Mouse (Mus musculus) central nervous system, embryonic 14 days (tissue): Measurements from ENCODE around the gene Myh11. TPM values are rescaled to one million over a fixed set of nuclear protein-coding genes. Genes with fewer than 3 reads are reported as not detected.

Experiments used
- polyA plus RNA-seq: library from polyadenylated mRNA; depleted of rRNA; stranded (reverse); fragments of >200 nt; gene quantifications from 2 replicates; pipeline ENCODE4 v1.2.3, GENCODE M21; 2012; rRNA removed

Myh11 gene
- polyA plus RNA-seq, result 0.48 and 0.96 TPM in 2 replicates

DNA sequence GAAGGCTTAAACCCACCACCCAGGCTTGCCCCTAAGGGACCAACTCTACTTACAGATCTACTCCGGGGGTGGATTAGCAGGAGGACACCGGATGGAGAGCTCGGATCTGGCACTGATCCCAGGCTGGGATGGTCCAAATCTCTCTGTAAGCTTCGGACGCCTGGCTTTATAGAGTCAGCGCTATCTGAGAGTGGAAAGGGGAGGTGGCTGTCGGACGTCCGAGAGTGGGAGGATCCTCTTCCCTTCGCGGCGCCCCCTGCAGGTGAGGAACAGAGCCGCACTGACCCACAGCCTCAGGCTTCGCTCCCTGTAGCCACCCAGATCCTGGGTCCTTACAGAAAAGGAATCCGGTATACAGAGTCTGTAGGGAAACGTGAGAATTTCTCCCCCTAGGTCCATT is at the start of gene Myh11:
TSS of gene Myh11 (minus strand) at position 150 of the 400 bp plus-strand sequence.

GRCm38 (mm10) chr16:14316884-14317876 is 26.0 kb upstream of the Myh11 start, which contains the start of gene Fopnl:
Gene Fopnl (minus strand): TSS chr16:14317405.

DNA sequence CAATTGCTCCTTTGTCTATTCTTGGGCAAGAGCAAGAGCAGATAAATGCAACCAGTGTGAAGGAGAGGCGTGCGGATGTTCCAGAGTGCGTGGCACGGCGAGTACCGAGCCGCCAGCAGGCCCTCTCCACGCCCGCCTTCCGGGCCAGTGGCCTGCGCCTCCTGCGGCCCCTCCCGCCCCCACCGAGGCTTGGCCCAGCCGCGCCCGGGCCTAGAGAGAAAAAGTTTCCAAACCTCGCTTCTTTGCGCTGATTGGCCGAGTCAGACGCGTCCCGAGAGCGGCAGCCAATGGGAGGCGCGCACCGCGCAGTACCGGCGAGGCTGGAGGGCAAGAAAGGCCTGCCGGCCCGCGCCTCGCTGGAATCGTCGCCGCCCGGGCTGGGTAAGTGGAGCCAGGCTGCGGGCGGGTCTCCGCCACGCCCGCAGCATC is 128.2 kb downstream of the Myh11 start, which contains the start of the genes Nde1 and Marf1:
TSS of gene Nde1 (plus strand) at position 288 of the 429 bp plus-strand sequence.
TSS of gene Marf1 (minus strand) at position 364 of the 429 bp plus-strand sequence.

Other genes with a start within 250 kb of the Myh11 start
- gene Nde1, start 128.1 kb downstream of the Myh11 start, polyA plus RNA-seq, result 51.7 and 56.6 TPM in 2 replicates
- 18.8 and 20.5 TPM in 2 replicates for gene Marf1, start 128.0 kb downstream of the Myh11 start, polyA plus RNA-seq
- gene Fopnl, start 26.0 kb upstream of the Myh11 start, polyA plus RNA-seq, result 76.2 and 89.6 TPM in 2 replicates
- 10.6 and 11.4 TPM in 2 replicates for gene Abcc1, start 70.2 kb upstream of the Myh11 start, polyA plus RNA-seq